Mouse (Mus musculus) spleen, adult 2 months (tissue): ENCODE results near the gene Chrm5. TPM values are rescaled to one million over a fixed set of nuclear protein-coding genes. Genes with fewer than 3 reads are reported as not detected.

Experiments used
- DNase-seq, 2 experiments: peaks; one replicate each; pipeline versions ENCODE4 v3.0.0 to v3.0.0-alpha.2; 2012 to 2021; ENCODE audit warnings: low spot score in 2 of 2, low read depth in 1 of 2
- H3K27ac ChIP-seq: fragments of 200-500 bp; 2 replicates; pipeline ENCODE4 v1.5.1; 2012; ENCODE audit warnings: low read length, inconsistent platforms; ENCODE audit not compliant: insufficient read depth
- H3K27me3 ChIP-seq: fragments of 200-500 bp; 2 replicates; pipeline ENCODE4 v1.6.1; 2012; ENCODE audit warnings: mild to moderate bottlenecking, moderate library complexity, low read length, inconsistent platforms; ENCODE audit not compliant: control insufficient read depth, insufficient read depth
- H3K36me3 ChIP-seq: fragments of 200-500 bp; 2 replicates; pipeline ENCODE4 v1.6.1; 2012; ENCODE audit warnings: mild to moderate bottlenecking, low read length, inconsistent platforms; ENCODE audit not compliant: control insufficient read depth, insufficient read depth
- H3K4me1 ChIP-seq: fragments of 200-500 bp; 2 replicates; pipeline ENCODE4 v1.6.1; 2011; ENCODE audit warnings: inconsistent platforms; ENCODE audit not compliant: control insufficient read depth, insufficient read depth, insufficient read length
- H3K4me3 ChIP-seq: fragments of 200-500 bp; 2 replicates; pipeline ENCODE4 v1.5.1; 2011; ENCODE audit warnings: mild to moderate bottlenecking, inconsistent platforms; ENCODE audit not compliant: insufficient read depth, insufficient read length; ENCODE audit errors: extremely low read depth
- CTCF ChIP-seq: fragments of 200-500 bp; IDR thresholded peaks from 2 replicates; pipeline ENCODE4 v1.5.1; 2011; ENCODE audit warnings: mild to moderate bottlenecking, inconsistent platforms; ENCODE audit not compliant: insufficient read depth, insufficient read length, insufficient replicate concordance; ENCODE audit errors: extremely low read depth
- POLR2A ChIP-seq: fragments of 200-500 bp; IDR thresholded peaks from 2 replicates; pipeline ENCODE4 v1.6.1; 2011; ENCODE audit warnings: low read depth, low read length, inconsistent platforms
- WGBS: fragments of 180-500 bp; shearing (Covaris S2); methylation state at CpG from one replicate; pipeline ENCODE4 v1.1.7; 2018; 5-methylcytosine and 5-hydroxymethylcytosine counted together
- polyA plus RNA-seq: library from polyadenylated mRNA; depleted of rRNA; stranded (reverse); fragments of >200 nt; gene quantifications from 2 replicates; pipeline ENCODE4 v1.2.3, GENCODE M21; 2012; rRNA removed

The Chrm5 gene
- polyA plus RNA-seq, 1 experiment = not detected

DNA sequence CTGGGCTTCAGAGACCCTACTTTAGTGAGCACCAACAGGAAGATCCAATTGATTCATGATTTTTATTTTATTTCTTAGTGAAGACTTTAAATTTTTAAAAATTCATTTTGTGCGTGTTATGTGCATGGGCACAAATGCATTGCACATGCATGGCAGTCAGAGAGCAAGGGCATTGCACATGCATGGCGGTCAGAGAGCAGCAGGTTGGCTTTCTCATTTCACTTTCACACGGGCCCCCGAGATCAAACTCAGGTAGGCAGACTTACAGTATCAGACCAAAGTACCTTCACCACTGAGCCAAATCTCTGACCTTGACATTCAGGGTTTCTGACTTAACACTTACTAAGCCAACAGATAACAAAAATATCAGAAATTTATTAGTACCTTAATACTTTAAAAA lies 50.9 kb downstream of the Chrm5 start:
- Histone ChIP-seq H3K4me3 (no peak overlapping the region), H3K27me3 (no peaks in the 10 kb centered on the region), H3K27ac (no peak overlapping the region), H3K4me1 (no peaks in the 10 kb centered on the region), H3K36me3 (no peaks in the 10 kb centered on the region)
- TF ChIP-seq CTCF (no peak), POLR2A (no peak)
- no peak for DNase-seq
- WGBS = 88% methylated on average over 4 of the region's 4 CpGs

Other genes starting within 250 kb of the Chrm5 start
- 44.6 and 55.6 TPM in 2 replicates for gene Lpcat4, start 241.3 kb downstream of the Chrm5 start, polyA plus RNA-seq
- gene Nutm1, start 221.5 kb downstream of the Chrm5 start, polyA plus RNA-seq = not detected in 2 replicates
- gene Nop10, start 218.8 kb downstream of the Chrm5 start, polyA plus RNA-seq = 42.0 and 47.2 TPM in 2 replicates
- gene Slc12a6, start 214.9 kb downstream of the Chrm5 start, polyA plus RNA-seq = 58.0 and 74.0 TPM in 2 replicates
- gene Gm21985, start 214.5 kb downstream of the Chrm5 start, polyA plus RNA-seq = not detected in 2 replicates
- 28.6 and 32.5 TPM in 2 replicates for gene Emc4, start 112.7 kb downstream of the Chrm5 start, polyA plus RNA-seq
- gene Katnbl1, start 101.6 kb downstream of the Chrm5 start, polyA plus RNA-seq = 0.57 and 0.58 TPM in 2 replicates
- gene Emc7, start 25.8 kb downstream of the Chrm5 start, polyA plus RNA-seq = 2.5 and 2.9 TPM in 2 replicates
- 2.7 and 4.2 TPM in 2 replicates for gene Aven, start 12.2 kb upstream of the Chrm5 start, polyA plus RNA-seq